Mouse (Mus musculus): ENCODE measurements at regions not wholly inside any gene's neighbourhood (a gene's known extent, or its start where the extent isn't known, plus 50 kb on each side); places are given as distances from the start of the nearest gene placed in this dataset.
"Not testable (repeated sequence)": the region's sequence is repeated elsewhere in the genome, so short reads cannot be mapped to it uniquely, and the experiment has no call there.

DNA sequence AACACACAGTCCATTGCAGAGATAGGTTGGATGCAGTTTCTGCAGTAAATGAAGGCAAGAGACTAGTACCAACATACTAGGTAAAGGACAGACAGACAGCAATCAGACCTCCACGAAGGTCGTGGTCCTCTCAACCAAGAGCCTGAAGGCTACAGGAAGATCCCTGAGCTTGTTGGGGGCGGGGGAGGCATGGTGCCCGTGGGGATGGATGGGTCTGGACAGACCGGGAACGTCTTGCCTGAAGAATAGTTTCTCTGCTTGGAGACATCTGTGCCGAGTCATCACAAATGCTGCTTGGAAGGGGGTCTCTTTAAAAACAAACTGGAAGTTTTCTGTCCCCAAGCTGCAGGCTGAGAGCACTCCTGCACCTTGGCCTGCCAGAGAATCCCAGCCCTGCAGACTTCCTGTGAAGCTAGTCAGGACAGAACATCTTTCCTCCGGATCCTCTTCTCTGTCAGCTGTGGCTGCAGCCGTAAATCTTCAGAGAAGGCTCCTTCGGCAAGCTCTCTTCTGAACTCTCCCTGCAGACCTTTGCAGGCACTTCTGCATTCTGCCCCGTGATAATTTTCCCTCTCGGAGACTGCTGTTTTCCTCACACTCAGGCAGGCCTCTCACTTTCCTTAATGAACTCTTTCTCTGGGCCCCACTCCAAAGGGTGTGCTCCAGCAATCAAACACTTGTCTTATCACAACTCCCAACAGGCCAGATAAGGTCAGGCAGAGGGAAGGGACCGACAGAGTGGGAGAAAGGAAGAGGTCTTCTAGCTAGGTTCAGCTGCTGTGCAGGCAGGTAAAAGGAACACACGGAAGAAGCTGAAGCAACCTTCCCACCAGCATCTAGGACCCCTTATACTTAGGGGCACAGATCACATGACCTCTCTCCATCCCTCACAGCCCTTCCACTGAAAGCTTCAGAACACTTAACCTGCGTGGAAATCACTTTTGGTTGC, 228.6 kb upstream of the Vmn1r3 start:
- no peaks in the 10 kb centered on the region for H3K9me3 ChIP-seq
- peaks cover 27% of the 10 kb centered on the region for H3K4me1 ChIP-seq
- peak overlapping the region; percentile 59 for H3K4me3 ChIP-seq (replicated peaks)
- H3K36me3 ChIP-seq (replicated peaks; ENCODE audit: low read length), result no peaks in the 10 kb centered on the region
- H3K27me3 ChIP-seq (replicated peaks), result peaks cover 1% of the 10 kb centered on the region
- no peak for TF ChIP-seq GATA1 (IDR thresholded peaks at IDR 0.05; ENCODE audit: borderline replicate concordance, low read length)
- no peak for TF ChIP-seq FLI1 (IDR thresholded peaks at IDR 0.05; ENCODE audit: low read length)

DNA sequence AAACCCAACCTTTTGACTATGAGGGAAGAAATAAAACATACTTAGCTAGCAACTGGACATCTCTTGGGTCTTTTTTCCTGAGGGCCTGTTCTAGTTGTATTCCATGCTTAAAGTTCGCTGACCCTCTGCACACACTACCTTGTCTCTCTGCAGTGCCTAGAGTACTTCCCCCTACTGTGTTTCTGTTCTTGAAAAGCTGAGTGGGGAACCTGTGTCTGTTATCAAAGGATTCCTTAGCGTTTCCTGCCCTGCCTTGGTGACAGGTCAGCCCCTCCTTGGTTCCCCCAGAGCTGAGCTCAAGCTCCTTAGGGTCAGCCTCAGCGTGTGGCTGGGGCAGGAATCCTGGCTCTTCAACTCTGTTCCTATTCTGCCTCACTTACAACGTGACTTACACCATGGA, 227.2 kb upstream of the Vmn1r3 start:
- peaks cover 20% of the 10 kb centered on the region for H3K4me1 ChIP-seq
- not testable (repeated sequence) for H3K27me3 ChIP-seq (replicated peaks); H3K36me3 ChIP-seq (replicated peaks; ENCODE audit: low read length); H3K4me3 ChIP-seq (replicated peaks); H3K9me3 ChIP-seq

DNA sequence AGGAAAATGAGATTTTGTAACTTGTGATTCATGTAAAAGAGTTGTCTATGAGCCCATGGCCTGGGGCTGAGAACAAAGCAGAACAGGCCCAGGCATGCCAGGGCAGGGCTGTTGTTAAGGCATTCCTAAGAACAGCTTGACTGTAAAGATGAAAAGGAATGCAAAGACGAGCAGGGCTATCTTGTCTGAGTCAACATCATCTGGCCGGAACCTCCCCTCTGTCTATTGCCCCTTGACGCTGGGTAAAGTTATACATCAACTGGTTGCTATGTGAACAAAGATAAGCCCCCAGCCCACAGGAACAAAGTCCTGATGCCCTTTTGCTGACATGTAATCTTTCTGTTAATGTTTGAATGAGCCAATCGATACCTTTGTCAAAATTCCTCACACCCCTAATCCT, 217.7 kb upstream of the Vmn1r3 start:
- not testable (repeated sequence) for H3K9me3 ChIP-seq; H3K27me3 ChIP-seq (replicated peaks); H3K4me3 ChIP-seq (replicated peaks); H3K4me1 ChIP-seq; H3K36me3 ChIP-seq (replicated peaks; ENCODE audit: low read length)

DNA sequence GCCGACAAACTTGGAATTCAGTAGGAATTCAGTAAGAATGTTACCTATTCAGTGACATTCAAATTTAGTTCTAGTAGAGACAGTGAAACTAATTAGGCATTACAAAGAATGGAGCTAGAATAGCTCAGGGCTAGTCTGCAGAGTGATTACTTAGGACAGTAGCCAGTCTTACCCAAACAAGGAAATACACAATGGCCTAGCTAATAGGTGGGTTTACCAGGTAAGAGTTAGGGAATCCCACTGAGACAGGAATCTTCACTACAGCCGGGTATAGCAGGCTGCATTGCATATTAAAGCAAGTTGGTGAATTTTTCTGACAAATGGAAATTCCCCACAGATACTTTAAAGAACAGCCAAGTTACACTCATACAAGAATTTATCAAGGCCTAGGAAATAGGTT, 216.6 kb upstream of the Vmn1r3 start:
- not testable (repeated sequence) for H3K27me3 ChIP-seq (replicated peaks); H3K36me3 ChIP-seq (replicated peaks; ENCODE audit: low read length); H3K9me3 ChIP-seq; H3K4me1 ChIP-seq; H3K4me3 ChIP-seq (replicated peaks)

DNA sequence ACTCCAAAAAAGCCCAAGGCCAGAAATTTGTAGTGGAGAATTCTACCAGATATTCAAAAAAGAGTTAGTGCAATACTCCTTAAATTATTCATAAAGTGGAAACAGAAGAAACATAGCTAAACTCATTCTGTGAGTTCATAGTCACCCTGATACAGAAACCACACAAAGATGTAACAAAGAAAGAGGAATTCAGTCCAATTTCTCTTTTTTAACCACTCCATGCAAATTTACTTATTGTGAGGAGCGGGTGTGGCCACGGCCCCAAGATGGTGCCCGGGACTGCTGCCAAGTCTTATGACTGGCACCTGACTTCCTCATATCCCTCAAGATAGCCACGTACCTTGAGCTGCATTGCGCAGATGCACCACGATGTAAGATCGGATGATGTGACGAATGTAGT, 206.4 kb upstream of the Vmn1r3 start:
- H3K4me3 ChIP-seq (replicated peaks); H3K27me3 ChIP-seq (replicated peaks); H3K4me1 ChIP-seq; H3K9me3 ChIP-seq; H3K36me3 ChIP-seq (replicated peaks; ENCODE audit: low read length): not testable (repeated sequence)

DNA sequence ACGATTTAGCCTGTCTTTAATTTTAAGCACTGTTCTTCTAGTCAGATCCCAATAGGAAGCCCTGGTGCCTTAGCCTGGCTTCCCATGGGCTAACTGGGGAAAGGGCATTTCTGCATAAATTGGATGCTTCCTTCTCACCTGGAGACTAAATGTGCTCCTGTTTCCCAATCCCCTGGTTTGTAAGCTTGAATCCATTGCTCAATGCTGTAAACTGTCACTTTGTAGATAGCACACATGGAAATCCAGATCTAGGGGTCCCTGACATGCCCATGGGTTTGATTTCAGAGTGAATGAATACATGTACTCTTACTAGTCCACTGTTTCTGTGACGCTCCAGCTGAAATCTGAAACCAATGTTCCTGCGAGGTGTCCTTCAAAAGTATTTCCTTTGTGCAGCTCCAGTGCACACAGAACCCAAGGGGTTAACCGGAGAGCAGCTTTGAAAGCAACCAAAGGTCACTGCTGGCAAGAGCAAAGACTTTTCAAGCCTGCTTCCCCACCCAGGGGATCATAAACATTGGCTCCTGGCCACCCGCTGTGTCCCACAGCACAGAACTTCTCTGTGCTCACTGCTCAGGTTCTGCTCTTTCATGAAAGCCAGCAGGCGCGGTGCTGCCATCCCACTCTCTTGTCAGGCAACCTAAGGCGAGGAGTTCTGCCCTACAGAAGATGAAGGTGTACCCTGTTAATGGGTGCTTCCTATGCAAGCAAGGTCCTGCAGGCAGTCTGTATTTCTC, 188.0 kb upstream of the Vmn1r3 start:
- not testable (repeated sequence) for H3K36me3 ChIP-seq (replicated peaks; ENCODE audit: low read length); H3K4me1 ChIP-seq; H3K9me3 ChIP-seq; H3K27me3 ChIP-seq (replicated peaks); H3K4me3 ChIP-seq (replicated peaks)

DNA sequence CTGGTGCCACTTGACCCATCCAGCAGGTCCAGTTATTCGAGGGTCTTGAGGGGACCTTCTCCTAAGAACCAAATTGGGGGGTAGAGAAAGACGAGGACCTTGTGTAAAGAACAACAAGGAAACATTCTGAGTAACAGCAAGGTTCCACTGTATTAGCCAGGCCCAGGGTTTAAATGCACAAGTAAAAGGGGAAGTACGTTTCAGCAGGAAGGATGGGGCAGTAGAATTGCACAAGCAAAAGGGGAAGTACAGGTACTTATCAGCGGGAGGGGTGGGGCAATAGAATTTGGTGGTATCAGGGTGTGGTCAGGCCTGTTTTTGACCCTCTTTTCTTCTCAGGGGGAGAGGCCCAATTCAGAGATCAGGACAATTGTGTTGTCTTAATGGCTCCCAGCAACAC, 182.9 kb upstream of the Vmn1r3 start:
- H3K9me3 ChIP-seq, result peaks cover 26% of the 10 kb centered on the region
- not testable (repeated sequence) for H3K4me1 ChIP-seq; H3K4me3 ChIP-seq (replicated peaks); H3K36me3 ChIP-seq (replicated peaks; ENCODE audit: low read length); H3K27me3 ChIP-seq (replicated peaks)

DNA sequence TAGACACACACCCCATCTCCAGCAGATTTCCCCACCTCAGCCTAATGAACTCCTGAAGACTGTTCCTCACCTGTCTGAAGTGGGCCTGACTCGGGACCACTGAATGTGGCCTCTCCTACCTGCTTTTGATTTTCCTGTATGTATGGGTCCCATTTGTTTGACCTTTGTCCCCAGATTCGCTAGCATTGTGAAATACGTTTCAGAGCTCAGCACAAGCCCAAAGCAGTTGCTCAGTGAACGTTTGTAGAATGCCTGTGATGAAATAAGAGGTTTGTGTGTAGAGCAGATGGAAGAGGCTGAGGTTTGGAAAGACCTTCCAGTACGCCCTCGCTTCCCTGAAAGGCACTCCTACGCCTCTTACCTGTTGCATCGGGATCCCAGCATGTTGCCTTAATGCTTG, 158.3 kb upstream of the Vmn1r3 start:
- H3K36me3 ChIP-seq (replicated peaks; ENCODE audit: low read length); H3K4me1 ChIP-seq: not testable (repeated sequence)

DNA sequence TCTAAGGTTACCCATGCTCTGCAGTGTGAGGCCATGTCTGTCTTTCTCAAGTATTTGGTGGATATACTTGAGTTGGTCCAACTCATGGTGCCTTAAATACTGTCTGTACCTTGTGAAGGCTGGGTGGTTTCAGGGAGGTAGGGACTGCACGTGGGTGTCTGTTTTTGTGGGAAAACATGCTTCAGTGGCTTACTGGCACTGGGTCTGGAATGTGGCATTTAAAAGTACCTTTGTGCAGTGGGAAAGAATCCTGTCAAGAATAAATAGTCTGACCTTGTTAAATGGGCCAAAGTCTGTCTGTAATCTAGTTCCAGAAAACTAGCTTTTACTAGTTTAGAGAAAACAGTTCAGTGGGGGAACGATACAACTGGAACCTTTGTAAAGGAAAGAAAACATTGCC, 157.5 kb upstream of the Vmn1r3 start:
- not testable (repeated sequence) for H3K4me1 ChIP-seq

More for the DNA sequence above, 158.3 kb upstream of the Vmn1r3 start:
- H3K27me3 ChIP-seq (replicated peaks); H3K9me3 ChIP-seq; H3K4me3 ChIP-seq (replicated peaks): not testable (repeated sequence)

DNA sequence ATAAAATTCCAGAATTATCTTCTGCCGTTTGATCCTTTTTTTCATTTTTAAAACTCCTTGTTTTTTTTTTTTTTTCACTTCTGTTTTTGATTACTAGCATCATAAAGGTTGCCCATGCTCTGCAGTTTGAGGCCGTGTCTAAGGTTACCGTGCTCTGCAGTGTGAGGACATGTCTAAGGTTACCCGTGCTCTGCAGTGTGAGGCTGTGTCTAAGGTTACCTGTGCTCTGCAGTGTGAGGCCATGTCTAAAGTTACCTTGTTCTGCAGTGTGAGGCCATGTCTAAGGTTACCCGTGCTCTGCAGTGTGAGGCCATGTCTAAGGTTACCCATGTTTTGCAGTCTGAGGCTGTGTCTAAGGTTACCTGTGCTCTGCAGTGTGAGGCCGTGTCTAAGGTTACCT, 157.0 kb upstream of the Vmn1r3 start:
- not testable (repeated sequence) for H3K36me3 ChIP-seq (replicated peaks; ENCODE audit: low read length)

More for the DNA sequence above, 157.5 kb upstream of the Vmn1r3 start:
- not testable (repeated sequence) for H3K4me3 ChIP-seq (replicated peaks); H3K27me3 ChIP-seq (replicated peaks); H3K36me3 ChIP-seq (replicated peaks; ENCODE audit: low read length); H3K9me3 ChIP-seq

More for the DNA sequence above, 157.0 kb upstream of the Vmn1r3 start:
- H3K4me1 ChIP-seq; H3K9me3 ChIP-seq; H3K27me3 ChIP-seq (replicated peaks); H3K4me3 ChIP-seq (replicated peaks): not testable (repeated sequence)

Measured in megakaryocyte, embryonic 14.5 days (primary cell).